Mouse (Mus musculus) midbrain, postnatal 0 days (tissue): Measurements from ENCODE around the gene Nprl2. TPM values are rescaled to one million over a fixed set of nuclear protein-coding genes. Genes with fewer than 3 reads are reported as not detected.

Experiments
- ATAC-seq: fragments of 200-750 bp; cut with Nextera tagmentation; 2 replicates; pipeline ENCODE4 v1.8.0; 2017; ENCODE audit warnings: moderate number of reproducible peaks, mild to moderate bottlenecking, moderate TSS enrichment, moderate library complexity; ENCODE audit not compliant: low FRiP score
- DNase-seq: peaks from one replicate; pipeline ENCODE4 v3.0.0-alpha.2; 2015; ENCODE audit warnings: low spot score
- H3K27ac ChIP-seq: fragments of 300-500 bp; sonication (generic); 2 replicates; pipeline ENCODE4 v1.5.1; 2014; ENCODE audit warnings: low read depth, mild to moderate bottlenecking, low read length, mixed read lengths
- H3K27me3 ChIP-seq: fragments of 300-500 bp; sonication (generic); 2 replicates; pipeline ENCODE4 v1.6.1; 2014; ENCODE audit warnings: low read length, control low read depth, mixed read lengths; ENCODE audit not compliant: insufficient read depth
- H3K36me3 ChIP-seq: fragments of 300-500 bp; sonication (generic); 2 replicates; pipeline ENCODE4 v1.6.1; 2014; ENCODE audit warnings: low read length, control low read depth, mixed read lengths; ENCODE audit not compliant: insufficient read depth
- H3K4me1 ChIP-seq: fragments of 300-500 bp; sonication (generic); 2 replicates; pipeline ENCODE4 v1.6.1; 2014; ENCODE audit warnings: mild to moderate bottlenecking, control low read depth, antibody characterized with exemption, low read length, mixed read lengths; ENCODE audit not compliant: insufficient read depth
- H3K4me2 ChIP-seq: fragments of 300-500 bp; sonication (generic); 2 replicates; pipeline ENCODE4 v1.6.1; 2014; ENCODE audit warnings: low read depth, mild to moderate bottlenecking, low read length, mixed read lengths; ENCODE audit not compliant: poor library complexity, severe bottlenecking
- H3K4me3 ChIP-seq: fragments of 300-500 bp; sonication (generic); 2 replicates; pipeline ENCODE4 v1.5.1; 2014; ENCODE audit warnings: low read depth, mild to moderate bottlenecking, low read length, moderate library complexity
- H3K9ac ChIP-seq: fragments of 300-500 bp; sonication (generic); replicated peaks from 2 replicates; pipeline ENCODE4 v1.6.1; 2014; ENCODE audit warnings: mild to moderate bottlenecking, low read length, moderate library complexity, mixed read lengths; ENCODE audit not compliant: poor library complexity, severe bottlenecking
- H3K9me3 ChIP-seq: fragments of 300-500 bp; sonication (generic); 2 replicates; pipeline ENCODE4 v1.6.1; 2016; ENCODE audit warnings: low read length, control low read depth
- CTCF ChIP-seq: IDR thresholded peaks from 2 replicates; pipeline ENCODE4 v1.5.1; 2016; ENCODE audit warnings: antibody characterized with exemption, mild to moderate bottlenecking
- WGBS: fragments of 180-500 bp; shearing (Covaris S2); extraction: QIAGEN DNeasy Blood & Tissue Kit; methylation state at CpG from one replicate; pipeline ENCODE4 v1.1.7; 2014; 5-methylcytosine and 5-hydroxymethylcytosine counted together
- polyA plus RNA-seq: library from polyadenylated mRNA; unstranded; fragments of >200 nt; fragmentation: Nextera tagmentation; extraction: Ambion mirVana; gene quantifications from 2 replicates; pipeline ENCODE4 v1.2.1, GENCODE M21; 2015
- total RNA-seq: library from RNA; depleted of rRNA; stranded (reverse); fragments of >200 nt; gene quantifications from 2 replicates; pipeline ENCODE4 v1.2.3, GENCODE M21; 2014

The Nprl2 gene
- total and polyA plus RNA-seq, 2 experiments from 2014 or later, result 60.0 to 68.7 TPM

GRCm38 (mm10) chr9:107526198-107527026 is 15.6 kb upstream of the Nprl2 start:
- no peaks in the 10 kb centered on the region for H3K9me3 ChIP-seq
- peaks cover 5% of the 10 kb centered on the region; the same call in 1 of the 2 replicates for H3K27me3 ChIP-seq
- no peak overlapping the region for H3K27ac ChIP-seq
- TF ChIP-seq CTCF, result peak; percentile 57
- ATAC-seq (peak; percentile 54; the same call in 1 of the 2 replicates), DNase-seq (peak; percentile 62)
- peak overlapping the region; percentile 1; the same call in 1 of the 2 replicates for H3K9ac ChIP-seq
- H3K4me2 ChIP-seq, result peak overlapping the region; percentile 52
- peaks cover 11% of the 10 kb centered on the region; the same call in 1 of the 2 replicates for H3K36me3 ChIP-seq
- peak overlapping the region; percentile 25 for H3K4me3 ChIP-seq
- peaks cover 3% of the 10 kb centered on the region; the same call in 1 of the 2 replicates for H3K4me1 ChIP-seq
- 8% methylated on average over 44 of the region's 44 CpGs for WGBS

GRCm38 (mm10) chr9:107533791-107534407 is 8.1 kb upstream of the Nprl2 start, which contains the start of gene Tmem115:
Tmem115 (plus strand) TSS chr9:107533945.
- Histone ChIP-seq H3K4me2 (peak within 1 kb of the TSS; percentile 98), H3K9ac (peak within 1 kb of the TSS; percentile 90), H3K36me3 (peaks cover 16% of the 10 kb centered on the region), H3K4me3 (peak within 1 kb of the TSS; percentile 90), H3K9me3 (no peaks in the 10 kb centered on the region), H3K27me3 (no peaks in the 10 kb centered on the region), H3K4me1 (peaks cover 14% of the 10 kb centered on the region), H3K27ac (peak within 1 kb of the TSS; percentile 81)
- ATAC-seq (peak; percentile 98), DNase-seq (peak; percentile 99)
- under 1% methylated on average over 48 of the region's 48 CpGs for whole genome bisulfite sequencing
- peak; percentile 46; the same call in 1 of the 2 replicates for TF ChIP-seq CTCF

GRCm38 (mm10) chr9:107534408-107535202 is 7.4 kb upstream of the Nprl2 start:
- Histone ChIP-seq H3K27ac (peak overlapping the region; percentile 81), H3K4me3 (peak overlapping the region; percentile 90), H3K4me2 (peak overlapping the region; percentile 98), H3K9me3 (no peaks in the 10 kb centered on the region), H3K27me3 (no peaks in the 10 kb centered on the region), H3K36me3 (peaks cover 23% of the 10 kb centered on the region), H3K4me1 (peaks cover 14% of the 10 kb centered on the region), H3K9ac (peak overlapping the region; percentile 90)
- DNase-seq (no peak), ATAC-seq (peak; percentile 8; the same call in 1 of the 2 replicates)
- no peak for TF ChIP-seq CTCF
- WGBS, result under 1% methylated on average over 40 of the region's 40 CpGs

GRCm38 (mm10) chr9:107538231-107538630 is 3.8 kb upstream of the Nprl2 start:
- ATAC-seq (no peak), DNase-seq (no peak)
- no peak for TF ChIP-seq CTCF
- no peak overlapping the region for H3K4me2 ChIP-seq
- H3K4me3 ChIP-seq, result no peak overlapping the region
- 90% methylated on average over 7 of the region's 7 CpGs for WGBS
- no peak overlapping the region for H3K27ac ChIP-seq
- H3K9me3 ChIP-seq, result no peaks in the 10 kb centered on the region
- no peak overlapping the region for H3K9ac ChIP-seq
- peaks cover 22% of the 10 kb centered on the region for H3K4me1 ChIP-seq
- peaks cover 28% of the 10 kb centered on the region for H3K36me3 ChIP-seq
- H3K27me3 ChIP-seq, result no peaks in the 10 kb centered on the region

- H3K27me3 ChIP-seq, result no peaks in the 10 kb centered on the region
- no peak for DNase-seq
- no peak for TF ChIP-seq CTCF
- WGBS, result 90% methylated on average over 3 of the region's 3 CpGs
- ATAC-seq, result no peak
- no peak overlapping the region for H3K9ac ChIP-seq
- H3K27ac ChIP-seq, result no peak overlapping the region
- no peak overlapping the region for H3K4me2 ChIP-seq
- peaks cover 28% of the 10 kb centered on the region for H3K36me3 ChIP-seq
- no peak overlapping the region for H3K4me3 ChIP-seq
- peaks cover 22% of the 10 kb centered on the region for H3K4me1 ChIP-seq
- no peaks in the 10 kb centered on the region for H3K9me3 ChIP-seq
Measured at GRCm38 (mm10) chr9:107538711-107539110, 3.3 kb upstream of the Nprl2 start.
